Mouse (Mus musculus) spleen, postnatal 14 days (tissue): ENCODE results near the gene Tagln.

ENCODE experiments used
- DNase-seq, 2 experiments: peaks; one replicate each; pipeline ENCODE4 v3.0.0; 2021 to 2022; ENCODE audit warnings: low spot score in 2 of 2

The Tagln gene

DNA sequence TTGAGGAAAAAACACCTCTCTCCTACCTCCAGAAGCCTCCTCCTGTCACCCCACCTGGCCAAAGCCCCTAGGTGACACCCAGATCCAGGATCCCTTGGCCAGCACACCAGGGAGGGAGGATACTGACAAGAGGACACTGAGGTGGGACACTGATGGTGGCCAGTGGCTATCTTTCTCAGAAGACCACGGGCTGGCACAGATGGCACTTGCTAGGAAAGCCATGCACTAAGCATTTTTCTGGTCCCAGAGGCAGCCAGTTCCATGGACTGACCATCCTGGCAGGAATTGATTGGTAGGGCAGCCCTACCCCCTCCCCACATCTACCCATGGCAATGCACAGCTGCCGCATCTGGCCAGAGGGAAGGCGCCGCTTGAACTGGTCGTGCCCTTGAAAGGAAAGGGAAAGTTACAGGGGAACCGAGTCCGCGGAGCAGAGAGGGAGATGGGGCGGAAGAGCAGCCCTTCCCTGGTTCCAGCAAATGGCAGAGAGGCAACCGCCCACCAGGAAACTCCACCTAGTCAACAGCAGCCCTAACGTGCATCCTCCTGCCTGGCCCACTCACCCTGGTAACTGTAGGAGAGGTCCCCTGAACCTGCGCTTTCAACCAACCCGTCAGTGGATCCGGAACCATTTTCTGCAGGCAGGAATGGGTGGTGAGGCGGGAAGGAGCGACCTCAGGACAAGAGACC, 10.5 kb upstream of the Tagln start:
- DNase-seq: no peak

- no peak for DNase-seq
Measured at GRCm38 (mm10) chr9:45945721-45946120, 9.9 kb upstream of the Tagln start.

- DNase-seq: peak; percentile 33 to 35
Measured at GRCm38 (mm10) chr9:45944506-45945400, 8.9 kb upstream of the Tagln start.

DNA sequence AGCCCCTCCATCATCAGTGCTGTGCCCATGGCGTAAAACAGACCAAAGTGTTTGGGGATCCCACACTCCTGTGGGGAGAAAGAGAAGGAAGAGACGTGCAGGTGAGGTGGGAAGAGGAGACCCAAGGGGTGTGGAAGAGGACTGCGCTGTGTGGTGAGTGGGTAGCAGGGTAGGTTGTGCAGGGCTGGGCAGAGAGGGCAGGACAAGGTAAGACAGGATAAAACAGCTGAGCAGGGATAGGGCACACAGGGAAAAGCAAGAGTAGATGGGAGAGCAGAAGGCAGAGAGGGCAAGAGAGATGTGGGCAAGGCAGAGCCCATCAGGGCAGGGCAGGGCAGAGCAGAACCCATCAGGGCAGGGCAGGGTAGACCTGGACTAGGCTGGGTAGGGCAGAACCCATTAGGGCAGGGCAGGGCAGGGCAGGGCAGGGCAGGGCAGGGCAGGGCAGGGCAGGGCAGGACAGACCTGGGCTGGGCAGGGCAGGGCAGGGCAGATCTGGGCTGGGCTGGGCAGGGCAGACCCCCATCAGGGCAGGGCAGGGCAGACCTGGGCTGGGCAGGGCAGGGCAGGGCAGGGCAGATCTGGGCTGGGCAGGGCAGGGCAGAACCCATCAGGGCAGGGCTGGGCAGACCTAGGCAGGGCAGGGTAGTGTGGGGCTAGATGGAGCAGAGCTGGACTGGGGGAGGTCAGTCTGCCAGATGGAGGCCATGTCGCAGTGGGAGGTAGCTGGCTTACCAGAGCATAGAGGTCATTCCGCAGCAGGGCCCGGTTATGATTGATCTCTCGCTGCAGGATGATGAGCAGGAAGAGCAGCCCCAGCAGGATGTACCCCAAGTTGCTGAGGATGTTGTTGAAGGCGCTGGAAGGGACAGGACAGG, 8.0 kb upstream of the Tagln start:
- no peak for DNase-seq

GRCm38 (mm10) chr9:45942916-45943315, 7.1 kb upstream of the Tagln start:
- DNase-seq: no peak

- no peak for DNase-seq
Measured at GRCm38 (mm10) chr9:45942464-45942863, 6.6 kb upstream of the Tagln start.

GRCm38 (mm10) chr9:45941329-45941888, 5.6 kb upstream of the Tagln start:
- no peak for DNase-seq

GRCm38 (mm10) chr9:45939794-45940193, 3.9 kb upstream of the Tagln start:
- no peak for DNase-seq

DNA sequence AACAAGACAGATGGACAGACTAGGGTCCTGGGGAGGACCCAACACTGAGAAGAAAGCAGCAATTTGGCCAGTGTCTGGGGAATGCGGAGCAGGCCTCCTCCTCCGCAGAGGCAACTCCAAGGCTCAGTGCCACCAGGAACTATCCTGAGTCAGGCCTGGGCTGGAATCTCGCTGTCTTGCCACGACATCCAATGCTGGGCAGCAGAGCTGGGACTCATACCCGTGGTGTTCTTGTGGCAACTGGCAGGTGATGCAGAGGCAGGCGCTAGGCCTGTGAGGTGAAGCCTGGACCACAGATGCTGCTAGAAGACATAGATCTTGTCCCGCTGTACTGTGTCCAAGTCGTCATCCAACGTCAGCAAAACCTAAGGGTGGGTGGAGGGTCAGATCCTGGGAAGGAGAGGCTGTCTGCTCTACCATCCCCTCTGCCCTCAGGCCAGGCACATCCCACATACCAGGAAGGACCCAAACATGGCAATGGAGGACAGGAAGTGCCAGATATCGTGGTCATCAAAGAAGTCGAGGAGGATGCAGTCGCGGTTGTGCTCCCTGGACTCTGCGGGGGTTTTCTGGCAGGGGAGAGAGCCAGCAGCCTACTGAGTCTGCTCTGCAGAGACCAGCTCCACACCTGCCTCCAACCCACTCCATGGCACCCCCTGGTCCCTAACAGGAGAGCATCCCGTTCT, 3.2 kb upstream of the Tagln start:
- DNase-seq: no peak

GRCm38 (mm10) chr9:45938088-45938487, 2.2 kb upstream of the Tagln start:
- DNase-seq: no peak

GRCm38 (mm10) chr9:45936883-45937282, 1.0 kb upstream of the Tagln start:
- no peak for DNase-seq

DNA sequence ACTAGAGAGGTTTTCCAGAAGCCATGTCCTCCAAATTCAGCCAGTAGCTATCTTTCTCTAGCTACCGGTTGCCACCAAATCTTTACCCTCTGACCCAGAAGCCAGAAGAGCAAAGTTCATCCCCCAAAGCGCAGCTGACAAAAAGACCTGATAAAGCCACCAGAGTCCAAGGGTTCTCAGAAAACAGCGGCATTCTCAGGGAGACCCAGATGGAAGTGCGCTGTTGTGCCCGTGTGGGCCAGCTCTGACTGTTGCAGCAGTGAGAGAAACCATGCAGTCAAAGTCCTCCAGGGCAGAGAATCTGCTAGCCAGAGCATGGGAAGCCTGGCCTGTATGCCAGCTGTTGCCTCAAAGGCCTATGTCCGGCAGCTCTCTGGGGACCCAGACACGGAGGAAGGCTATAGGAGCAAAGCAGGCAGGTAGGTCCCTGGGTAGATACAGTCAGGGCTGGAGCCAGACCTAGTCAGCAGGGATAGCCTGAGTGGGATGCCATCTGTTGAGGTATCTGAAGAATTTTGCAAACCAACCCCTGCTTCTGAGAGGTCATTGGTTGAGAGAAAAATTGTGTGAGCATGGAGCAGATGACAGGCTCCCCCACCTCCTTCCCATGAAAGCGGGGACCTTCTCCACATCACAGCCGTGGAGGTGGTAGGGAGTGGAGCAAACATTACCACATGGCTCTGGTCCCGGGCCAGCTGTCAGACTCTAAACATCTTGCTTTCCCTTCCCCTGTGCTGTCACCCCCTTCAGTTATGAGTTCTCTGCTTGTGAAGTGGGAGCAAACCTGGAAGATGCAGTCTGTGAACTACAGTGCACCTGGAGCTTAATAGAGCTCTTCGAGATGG, 3.1 kb downstream of the Tagln start:
- no peak for DNase-seq

DNA sequence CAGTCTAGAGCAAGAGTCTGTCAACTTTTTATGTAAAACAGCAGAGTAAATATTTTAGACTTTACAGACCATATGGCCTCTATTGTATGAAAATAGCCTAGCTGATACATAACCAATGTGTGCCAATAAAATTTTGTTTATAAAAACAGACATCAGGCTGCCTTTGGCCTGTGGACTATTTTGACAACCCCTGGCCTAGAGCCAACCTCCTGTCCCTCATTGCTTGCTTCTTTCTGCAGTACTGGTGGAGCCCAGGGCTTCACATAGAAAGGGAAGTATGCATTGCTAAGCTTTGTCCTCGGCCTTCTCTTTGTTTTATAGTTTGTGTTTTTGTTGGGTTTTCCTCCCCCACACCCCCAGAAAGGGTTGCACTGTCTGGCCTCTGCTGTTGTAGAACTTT, 3.9 kb downstream of the Tagln start:
- no peak for DNase-seq

- no peak for DNase-seq
Measured at GRCm38 (mm10) chr9:45929285-45929684, 6.6 kb downstream of the Tagln start.

GRCm38 (mm10) chr9:45919895-45920294, 16.0 kb downstream of the Tagln start:
- no peak for DNase-seq

- no peak for DNase-seq
Measured at GRCm38 (mm10) chr9:45917041-45917934, 18.6 kb downstream of the Tagln start.

GRCm38 (mm10) chr9:45915659-45916058, 20.2 kb downstream of the Tagln start:
- no peak for DNase-seq

DNA sequence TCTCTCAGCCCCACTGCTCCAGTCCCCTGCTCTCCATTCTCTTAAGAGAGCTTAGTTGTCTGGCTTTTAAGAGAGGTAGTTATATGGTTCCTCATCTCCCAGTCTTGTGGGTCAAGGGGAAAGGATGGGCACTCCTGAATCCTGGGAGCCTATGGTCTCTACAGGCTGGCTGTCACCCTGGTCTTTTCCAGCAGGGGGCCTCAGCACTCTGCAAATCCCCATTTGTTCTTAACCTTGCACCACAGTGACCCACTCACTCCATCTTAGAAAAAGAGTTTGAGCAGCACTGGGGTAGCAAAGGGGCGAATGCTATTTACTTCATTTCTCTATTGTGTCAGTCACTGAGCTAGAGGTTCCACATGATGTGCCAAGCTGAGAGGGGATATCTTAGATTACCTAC, 24.2 kb downstream of the Tagln start:
- DNase-seq: peak in 1 of 2 experiments; percentile 50

- no peak for DNase-seq
Measured at GRCm38 (mm10) chr9:45910995-45911394, 24.9 kb downstream of the Tagln start.
